Mouse (Mus musculus): Measurements from ENCODE around the gene Fitm1.

Gene Fitm1

GRCm38 (mm10) chr14:55575302-55575701 lies at the start of gene Fitm1:
Gene Fitm1, plus strand, starts transcription at chr14:55575617.
- no peak for DNase-seq

GRCm38 (mm10) chr14:55526674-55527073 lies 48.7 kb upstream of the Fitm1 start:
- no peak for DNase-seq

- no peak for DNase-seq
Observed at GRCm38 (mm10) chr14:55527940-55528339, 47.5 kb upstream of the Fitm1 start.

GRCm38 (mm10) chr14:55536116-55536745 lies 39.2 kb upstream of the Fitm1 start:
- DNase-seq: no peak

GRCm38 (mm10) chr14:55540067-55540786 lies 35.2 kb upstream of the Fitm1 start, which contains the start of gene Pck2:
Gene Pck2, plus strand, starts transcription at chr14:55540266.
- DNase-seq: peak; percentile 76

GRCm38 (mm10) chr14:55540787-55541321 lies 34.6 kb upstream of the Fitm1 start:
- DNase-seq: peak; percentile 74

GRCm38 (mm10) chr14:55542268-55542667 lies 33.1 kb upstream of the Fitm1 start:
- no peak for DNase-seq

GRCm38 (mm10) chr14:55544334-55544733 lies 31.1 kb upstream of the Fitm1 start:
- DNase-seq: no peak

- DNase-seq: no peak
Observed at GRCm38 (mm10) chr14:55550191-55550590, 25.2 kb upstream of the Fitm1 start.

GRCm38 (mm10) chr14:55551347-55551746 lies 24.1 kb upstream of the Fitm1 start:
- DNase-seq: no peak

GRCm38 (mm10) chr14:55551794-55552193 lies 23.6 kb upstream of the Fitm1 start:
- no peak for DNase-seq

GRCm38 (mm10) chr14:55554635-55555034 lies 20.8 kb upstream of the Fitm1 start:
- no peak for DNase-seq

GRCm38 (mm10) chr14:55555788-55556187 lies 19.6 kb upstream of the Fitm1 start:
- DNase-seq: no peak

- DNase-seq: peak; percentile 50
Observed at GRCm38 (mm10) chr14:55557003-55557402, 18.4 kb upstream of the Fitm1 start.

- DNase-seq: no peak
Observed at GRCm38 (mm10) chr14:55557587-55557986, 17.8 kb upstream of the Fitm1 start.

GRCm38 (mm10) chr14:55558740-55559448 lies 16.5 kb upstream of the Fitm1 start:
- no peak for DNase-seq

GRCm38 (mm10) chr14:55559799-55560201 lies 15.6 kb upstream of the Fitm1 start, which contains the start of gene Dcaf11:
Gene Dcaf11, plus strand, starts transcription at chr14:55560006.
- peak; percentile 87 for DNase-seq

GRCm38 (mm10) chr14:55560202-55561073 lies 15.0 kb upstream of the Fitm1 start, which contains the start of gene A730061H03Rik:
Gene A730061H03Rik, minus strand, starts transcription at chr14:55560406.
- DNase-seq: peak; percentile 98

GRCm38 (mm10) chr14:55561860-55562259 lies 13.6 kb upstream of the Fitm1 start:
- DNase-seq: no peak

- no peak for DNase-seq
Observed at GRCm38 (mm10) chr14:55563249-55563648, 12.2 kb upstream of the Fitm1 start.

- DNase-seq: no peak
Observed at GRCm38 (mm10) chr14:55565748-55566147, 9.7 kb upstream of the Fitm1 start.

GRCm38 (mm10) chr14:55567496-55567895 lies 7.9 kb upstream of the Fitm1 start:
- DNase-seq: no peak

Measured in right cerebral cortex, postnatal 25 days (tissue).